Mouse (Mus musculus) heart, embryonic 10.5 days (tissue): Measurements from ENCODE around the gene Heatr1. TPM values are rescaled to one million over a fixed set of nuclear protein-coding genes. Genes with fewer than 3 reads are reported as not detected.
A peak's percentile ranks its signal among the peaks of the same experiment; 100 is the strongest.

Experiments used
- DNase-seq: peaks from one replicate; pipeline ENCODE4 v3.0.0-alpha.2; 2017; ENCODE audit warnings: low spot score
- H3K27ac ChIP-seq: fragments of 300-500 bp; sonication (generic); 2 replicates; pipeline ENCODE4 v1.5.1; 2016; ENCODE audit warnings: mild to moderate bottlenecking
- H3K27me3 ChIP-seq: fragments of 300-500 bp; sonication (generic); 2 replicates; pipeline ENCODE4 v1.6.1; 2016; ENCODE audit warnings: mild to moderate bottlenecking; ENCODE audit not compliant: poor library complexity, insufficient read depth, severe bottlenecking
- H3K36me3 ChIP-seq: fragments of 300-500 bp; sonication (generic); 2 replicates; pipeline ENCODE4 v1.6.1; 2016; ENCODE audit warnings: mild to moderate bottlenecking, moderate library complexity
- H3K4me1 ChIP-seq: fragments of 300-500 bp; sonication (generic); 2 replicates; pipeline ENCODE4 v1.6.1; 2016; ENCODE audit warnings: mild to moderate bottlenecking
- H3K4me3 ChIP-seq: fragments of 300-500 bp; sonication (generic); 2 replicates; pipeline ENCODE4 v1.5.1; 2016; ENCODE audit warnings: mild to moderate bottlenecking, moderate library complexity
- H3K9me3 ChIP-seq: fragments of 300-500 bp; sonication (generic); 2 replicates; pipeline ENCODE4 v1.6.1; 2016; ENCODE audit warnings: mild to moderate bottlenecking, moderate library complexity
- WGBS: fragments of 180-500 bp; shearing (Covaris S2); methylation state at CpG from one replicate; pipeline ENCODE4 v1.1.7; 2016; 5-methylcytosine and 5-hydroxymethylcytosine counted together
- polyA plus RNA-seq: library from polyadenylated mRNA; unstranded; fragments of >200 nt; fragmentation: Nextera tagmentation; extraction: Ambion mirVana; gene quantifications from 2 replicates; pipeline ENCODE4 v1.2.1, GENCODE M21; 2016

The Heatr1 gene
- 21.1 and 25.7 TPM in 2 replicates for polyA plus RNA-seq

DNA sequence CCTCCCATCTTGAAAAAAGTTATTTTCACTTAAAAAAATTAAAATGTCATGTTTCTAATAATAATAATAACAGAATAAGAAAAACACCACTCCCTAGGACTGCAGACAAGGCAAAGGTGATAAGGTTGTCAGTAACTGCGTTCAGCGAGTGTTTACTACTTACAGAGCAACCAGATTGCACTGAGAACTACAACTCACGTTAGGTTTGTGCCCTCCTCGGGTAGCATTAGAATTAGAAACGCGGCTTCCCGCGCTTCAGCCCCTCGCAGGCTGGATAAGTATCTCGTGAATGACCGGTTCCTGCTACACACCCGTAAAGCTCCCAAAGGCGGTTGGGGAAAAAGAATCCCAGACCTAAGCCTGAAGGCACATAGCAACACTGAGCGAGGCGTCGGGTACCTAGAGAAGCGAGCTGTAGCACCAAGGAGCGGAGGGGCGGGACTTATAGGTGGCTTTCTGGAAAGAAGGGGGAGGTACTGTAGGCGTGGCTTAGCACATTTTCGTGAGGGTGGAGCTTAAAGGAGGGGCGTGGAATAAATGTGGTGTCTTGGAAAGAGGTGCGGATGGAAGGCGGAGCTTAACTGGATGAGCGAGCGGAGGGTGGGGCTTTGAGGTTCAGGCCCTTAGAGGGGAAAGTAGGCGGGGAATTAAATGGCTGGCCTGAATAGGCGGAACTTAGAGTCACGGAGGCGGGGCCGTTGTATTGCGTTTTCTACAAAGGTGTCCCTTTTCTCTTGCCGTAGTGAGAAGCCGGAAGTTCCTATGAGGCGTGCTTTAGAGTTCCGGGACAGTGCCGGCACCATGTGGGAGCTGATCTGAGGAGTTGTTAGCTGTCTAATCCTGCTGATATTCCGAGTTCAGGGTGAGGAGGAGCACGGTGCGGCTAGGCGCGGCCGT lies at the start of gene Heatr1:
Heatr1 (plus strand) TSS at position 419 of the 897 bp plus-strand sequence.
- H3K4me3 ChIP-seq, result peak within 1 kb of the TSS; percentile 84
- peak within 1 kb of the TSS; percentile 81 for H3K27ac ChIP-seq
- WGBS, result under 1% methylated on average over 43 of the region's 43 CpGs
- H3K27me3 ChIP-seq, result 0 out of 2 replicates have a peak, but pooled peaks cover 5% of the 10 kb centered on the region
- H3K9me3 ChIP-seq, result no peaks in the 10 kb centered on the region
- DNase-seq, result peak; percentile 99
- peaks cover 6% of the 10 kb centered on the region; the same call in 1 of the 2 replicates for H3K4me1 ChIP-seq
- H3K36me3 ChIP-seq, result peaks cover 22% of the 10 kb centered on the region

DNA sequence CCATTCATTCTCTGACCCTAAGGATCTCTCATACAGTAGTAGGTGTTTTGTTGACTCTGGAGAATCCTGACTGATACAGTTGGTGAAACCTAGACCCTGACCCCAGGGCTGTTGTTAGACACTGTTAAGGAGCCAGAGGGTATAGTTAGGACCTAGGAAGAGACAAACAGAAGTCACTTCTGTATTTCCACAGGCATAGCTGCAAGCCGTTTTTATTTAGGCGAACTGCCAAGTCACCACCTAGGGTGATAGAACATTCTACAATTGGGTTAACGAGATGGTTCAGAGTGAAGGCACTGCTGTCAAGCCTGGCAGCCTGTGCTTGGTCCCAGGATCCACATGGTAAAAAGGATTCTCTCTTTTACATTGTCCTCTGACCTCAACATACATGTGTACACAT lies 48.0 kb upstream of the Heatr1 start:
- H3K4me1 ChIP-seq, result no peaks in the 10 kb centered on the region
- no peak overlapping the region for H3K27ac ChIP-seq
- WGBS, result 79% methylated on average over 3 of the region's 3 CpGs
- H3K27me3 ChIP-seq, result no peaks in the 10 kb centered on the region
- no peak overlapping the region for H3K4me3 ChIP-seq
- no peak for DNase-seq
- no peaks in the 10 kb centered on the region for H3K36me3 ChIP-seq
- H3K9me3 ChIP-seq, result no peaks in the 10 kb centered on the region

DNA sequence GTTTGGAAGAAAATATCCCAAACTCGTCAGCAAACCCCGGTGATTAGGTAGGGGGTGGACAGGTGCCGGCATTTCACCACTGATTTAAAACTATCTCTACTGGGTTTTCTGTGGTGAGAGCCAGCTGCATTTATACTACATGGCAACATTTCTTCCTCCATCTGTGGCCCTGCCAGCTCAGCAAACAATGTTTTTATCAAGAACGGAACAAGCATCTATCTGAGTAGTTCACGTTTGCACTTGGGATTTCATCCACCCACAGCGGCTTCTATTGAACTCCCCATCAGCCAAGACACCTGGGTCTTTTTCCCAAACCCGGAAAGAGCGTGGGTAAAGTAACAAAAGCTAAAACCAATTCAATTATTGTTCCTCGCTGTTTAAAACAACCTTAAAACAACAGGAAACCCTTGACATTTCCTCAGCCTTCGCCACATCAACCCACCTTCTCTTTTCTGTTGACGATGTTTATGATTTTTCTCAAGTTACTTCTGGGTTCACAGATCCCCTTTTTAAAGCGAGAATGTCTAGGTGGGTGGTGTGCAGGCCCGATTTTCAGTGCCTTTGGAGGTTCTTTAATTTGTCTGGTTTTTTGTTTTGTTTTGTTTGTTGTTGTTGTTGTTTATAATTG lies 45.5 kb upstream of the Heatr1 start:
- Histone ChIP-seq H3K4me1 (no peaks in the 10 kb centered on the region), H3K36me3 (no peaks in the 10 kb centered on the region), H3K27ac (no peak overlapping the region), H3K27me3 (no peaks in the 10 kb centered on the region), H3K4me3 (no peak overlapping the region), H3K9me3 (no peaks in the 10 kb centered on the region)
- 77% methylated on average over 13 of the region's 13 CpGs for WGBS
- DNase-seq, result no peak

DNA sequence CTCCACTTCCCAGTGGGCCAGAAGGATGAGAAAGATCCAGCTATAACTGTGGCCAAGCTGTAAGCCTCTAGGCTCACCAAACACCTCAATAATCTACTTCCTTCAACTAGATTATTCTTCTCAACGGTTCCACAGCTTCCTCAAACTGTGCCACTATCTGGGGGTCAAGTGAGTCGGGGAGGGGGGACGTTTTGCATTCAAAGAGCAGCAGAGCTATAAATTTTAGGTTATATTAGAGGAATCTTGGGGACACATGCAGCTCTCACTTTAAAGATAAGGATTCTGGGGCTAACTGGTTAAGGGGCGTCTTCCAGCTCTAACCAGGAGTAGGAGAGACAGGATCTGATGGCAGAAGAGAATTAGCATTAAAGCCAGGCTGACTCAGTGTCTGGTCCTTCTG lies 38.6 kb upstream of the Heatr1 start:
- no peak for DNase-seq
- Histone ChIP-seq H3K4me3 (no peak overlapping the region), H3K27ac (no peak overlapping the region), H3K4me1 (no peaks in the 10 kb centered on the region), H3K27me3 (no peaks in the 10 kb centered on the region), H3K9me3 (no peaks in the 10 kb centered on the region), H3K36me3 (no peaks in the 10 kb centered on the region)
- 55% methylated on average over 4 of the region's 4 CpGs for WGBS

DNA sequence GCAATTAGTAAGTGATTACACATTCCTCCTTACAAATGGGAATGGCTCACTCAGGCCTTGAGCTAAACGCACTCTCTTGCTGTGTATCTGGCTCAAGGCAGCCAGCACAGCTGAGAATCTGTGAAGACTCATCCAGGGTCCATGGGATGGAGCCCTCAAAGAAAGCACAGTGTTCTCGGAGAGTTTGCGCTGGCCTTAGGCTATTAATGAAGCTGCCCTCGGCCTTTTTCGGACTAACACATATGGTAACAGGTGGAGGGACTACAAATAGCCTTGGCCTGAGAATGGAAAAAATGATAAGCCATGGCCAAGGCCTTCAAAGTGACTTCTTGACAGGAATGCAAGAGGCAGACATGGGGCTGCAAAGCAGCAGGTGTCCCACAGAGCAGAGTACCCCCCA lies 37.3 kb upstream of the Heatr1 start:
- no peaks in the 10 kb centered on the region for H3K9me3 ChIP-seq
- H3K36me3 ChIP-seq, result no peaks in the 10 kb centered on the region
- H3K4me3 ChIP-seq, result no peak overlapping the region
- H3K27me3 ChIP-seq, result no peaks in the 10 kb centered on the region
- no peak overlapping the region for H3K27ac ChIP-seq
- WGBS, result 70% methylated on average over 5 of the region's 5 CpGs
- no peak for DNase-seq
- no peaks in the 10 kb centered on the region for H3K4me1 ChIP-seq

DNA sequence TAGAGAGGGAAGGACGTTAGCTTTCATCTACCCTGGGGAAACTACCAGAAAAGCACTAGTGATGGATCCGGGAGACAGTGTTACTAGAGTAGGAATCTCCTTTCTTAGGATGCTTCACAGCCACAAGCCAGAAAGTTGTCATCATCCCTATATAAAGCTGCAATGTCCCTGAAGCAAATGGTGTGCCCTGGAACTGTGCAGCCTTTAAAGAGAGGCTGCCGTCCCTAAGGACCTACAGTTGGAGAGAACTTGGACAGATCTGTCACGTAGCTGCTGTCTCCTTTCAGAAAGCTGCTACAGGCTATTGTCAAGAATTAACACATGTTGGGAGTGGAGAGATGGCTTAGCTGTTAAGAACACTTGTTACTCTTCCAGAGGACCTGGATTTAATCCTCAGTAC lies 33.3 kb upstream of the Heatr1 start:
- no peak overlapping the region for H3K27ac ChIP-seq
- 79% methylated on average over 4 of the region's 4 CpGs for WGBS
- no peaks in the 10 kb centered on the region for H3K4me1 ChIP-seq
- H3K4me3 ChIP-seq, result no peak overlapping the region
- no peaks in the 10 kb centered on the region for H3K27me3 ChIP-seq
- DNase-seq, result no peak
- no peaks in the 10 kb centered on the region for H3K9me3 ChIP-seq
- no peaks in the 10 kb centered on the region for H3K36me3 ChIP-seq

DNA sequence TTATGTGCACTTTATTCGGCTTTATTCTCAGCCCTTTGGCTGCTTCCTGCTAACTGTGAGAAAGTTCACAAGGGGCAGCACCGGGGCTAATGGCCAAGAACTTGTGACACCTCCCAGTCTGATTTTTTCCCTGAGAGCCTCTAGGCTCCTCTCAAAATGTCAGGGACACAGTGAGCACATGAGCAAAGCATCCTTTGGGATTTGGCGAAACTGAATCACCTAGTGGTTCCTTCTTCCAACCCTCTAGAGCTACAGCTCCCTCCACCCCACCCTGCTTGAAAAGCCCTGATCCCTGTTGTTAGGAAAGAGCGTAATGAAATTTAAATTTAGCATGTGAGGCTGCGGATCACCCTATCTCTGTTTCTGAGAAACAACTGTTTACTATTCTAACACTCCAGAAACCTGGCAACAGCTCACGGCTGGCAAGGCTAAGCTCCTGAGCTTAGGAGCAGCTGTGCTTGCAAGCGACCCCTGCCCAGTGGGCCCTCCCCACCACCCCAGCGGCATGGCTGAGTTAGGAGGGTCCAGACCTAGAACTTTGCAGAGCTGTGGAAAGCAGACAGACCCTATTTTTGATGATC lies 25.7 kb upstream of the Heatr1 start:
- WGBS, result 40% methylated on average over 8 of the region's 8 CpGs
- Histone ChIP-seq H3K9me3 (no peaks in the 10 kb centered on the region), H3K27ac (peak overlapping the region; percentile 78), H3K4me1 (peaks cover 20% of the 10 kb centered on the region), H3K36me3 (no peaks in the 10 kb centered on the region), H3K27me3 (no peaks in the 10 kb centered on the region), H3K4me3 (no peak overlapping the region)
- no peak for DNase-seq

DNA sequence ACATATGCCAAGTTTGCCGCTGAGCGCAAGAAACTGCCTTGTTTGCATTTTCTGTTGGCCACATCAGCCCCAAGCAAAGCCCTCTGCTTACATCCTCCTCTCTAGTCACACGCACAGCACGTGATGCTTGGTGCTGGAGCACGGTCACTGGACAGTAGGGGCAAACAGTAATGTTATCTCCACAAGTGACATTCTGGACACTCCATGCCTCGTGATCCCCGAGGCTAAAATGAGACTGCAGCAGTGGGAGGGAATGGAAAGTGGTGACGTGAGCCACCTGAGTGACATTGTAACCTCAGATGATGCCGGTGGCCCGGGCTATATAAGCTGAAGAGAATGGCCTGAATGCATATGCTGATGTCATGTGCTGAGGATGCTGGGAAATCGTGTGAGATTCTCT lies 24.9 kb upstream of the Heatr1 start:
- no peaks in the 10 kb centered on the region for H3K9me3 ChIP-seq
- peaks cover 20% of the 10 kb centered on the region for H3K4me1 ChIP-seq
- WGBS, result 62% methylated on average over 11 of the region's 11 CpGs
- H3K27me3 ChIP-seq, result no peaks in the 10 kb centered on the region
- peak overlapping the region; percentile 78; the same call in 1 of the 2 replicates for H3K27ac ChIP-seq
- H3K36me3 ChIP-seq, result no peaks in the 10 kb centered on the region
- H3K4me3 ChIP-seq, result no peak overlapping the region
- DNase-seq, result peak; percentile 84

DNA sequence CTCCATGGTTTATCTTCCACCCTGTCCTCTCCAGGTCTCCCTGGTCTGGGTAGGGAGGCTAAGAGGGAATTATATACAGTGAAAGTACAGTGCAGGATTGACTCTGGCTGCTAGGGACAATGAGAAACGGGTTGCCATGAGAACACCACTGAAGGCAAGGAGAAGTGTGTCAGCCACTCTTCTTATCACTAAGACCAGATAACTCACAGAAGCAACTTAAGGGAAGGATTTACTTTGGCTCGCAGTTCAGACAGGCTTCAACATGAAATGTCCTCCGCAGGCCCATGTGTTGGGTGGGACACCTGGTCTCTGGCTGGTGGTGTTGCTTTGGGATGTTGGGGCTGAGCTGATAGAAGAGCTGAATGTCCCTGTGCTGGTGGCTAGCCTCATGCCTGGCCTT lies 22.1 kb upstream of the Heatr1 start:
- 20% methylated on average over 3 of the region's 3 CpGs for WGBS
- peak overlapping the region; percentile 29; the same call in 1 of the 2 replicates for H3K27ac ChIP-seq

DNA sequence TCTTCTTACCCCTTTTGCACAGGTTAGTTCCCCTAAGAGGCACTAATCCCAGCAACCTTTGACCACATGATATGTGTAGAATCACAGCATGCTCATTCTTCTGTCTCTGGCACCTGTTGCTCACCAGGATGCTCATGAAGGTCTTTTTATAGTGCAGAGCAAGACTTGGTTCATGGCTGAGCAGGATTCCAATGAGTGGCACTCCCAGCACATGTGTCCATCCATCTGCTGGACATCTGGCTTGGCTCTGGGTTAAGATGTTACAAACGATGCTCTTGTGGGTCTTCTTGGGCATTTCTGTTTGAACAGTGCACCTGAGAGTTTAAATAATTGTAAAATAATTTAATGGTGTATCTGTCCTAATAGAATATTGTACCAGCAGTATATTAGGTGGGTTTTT lies 18.0 kb upstream of the Heatr1 start:
- Histone ChIP-seq H3K4me3 (no peak overlapping the region), H3K27me3 (no peaks in the 10 kb centered on the region), H3K36me3 (no peaks in the 10 kb centered on the region), H3K9me3 (no peaks in the 10 kb centered on the region), H3K27ac (no peak overlapping the region), H3K4me1 (peaks cover 10% of the 10 kb centered on the region)
- 57% methylated on average over 1 of the region's 1 CpGs for WGBS
- DNase-seq, result no peak

More for the DNA sequence above, 22.1 kb upstream of the Heatr1 start:
- Histone ChIP-seq H3K27me3 (no peaks in the 10 kb centered on the region), H3K9me3 (no peaks in the 10 kb centered on the region), H3K36me3 (no peaks in the 10 kb centered on the region), H3K4me3 (no peak overlapping the region), H3K4me1 (peaks cover 20% of the 10 kb centered on the region)
- DNase-seq, result no peak

DNA sequence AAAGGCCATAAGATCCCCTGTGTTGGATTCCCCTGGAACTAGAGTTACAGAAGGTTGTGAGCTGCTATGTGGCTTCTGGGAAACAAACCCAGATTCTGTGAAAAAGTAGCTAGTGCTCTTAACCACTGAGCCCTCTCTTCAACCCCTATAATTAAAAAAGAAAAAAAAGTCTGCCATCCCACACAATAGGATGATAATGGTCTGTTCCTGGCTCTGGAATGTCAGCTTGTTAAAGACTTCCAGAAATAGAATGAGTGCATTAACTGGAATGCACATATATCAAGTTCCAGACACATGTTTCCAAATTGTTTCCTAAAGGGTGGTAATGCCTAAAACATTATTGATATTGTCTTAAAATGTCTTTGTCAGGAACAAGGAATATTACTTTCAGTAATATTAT lies 10.0 kb upstream of the Heatr1 start:
- DNase-seq, result no peak
- Histone ChIP-seq H3K9me3 (no peaks in the 10 kb centered on the region), H3K27ac (peak overlapping the region; percentile 71; the same call in 1 of the 2 replicates), H3K4me3 (no peak overlapping the region), H3K36me3 (no peaks in the 10 kb centered on the region), H3K27me3 (no peaks in the 10 kb centered on the region), H3K4me1 (no peaks in the 10 kb centered on the region)

DNA sequence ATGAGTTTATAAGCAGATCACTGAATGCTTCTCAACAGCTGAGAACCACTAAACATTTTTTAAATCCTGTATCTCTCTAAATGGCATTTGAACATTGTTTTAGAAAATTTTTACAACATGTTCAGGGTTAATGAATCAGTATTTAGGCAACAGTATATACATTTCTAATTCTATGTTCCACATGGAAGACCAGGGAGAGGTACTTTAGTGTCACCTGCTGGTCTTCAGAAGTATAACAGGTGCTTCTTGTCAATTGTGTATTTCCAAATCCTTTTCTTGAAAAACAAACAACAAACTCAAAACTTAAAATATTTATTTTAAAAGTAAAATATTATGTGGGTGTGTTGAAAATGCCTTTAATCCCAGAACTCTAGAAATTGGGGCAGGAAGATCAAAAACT lies 8.5 kb upstream of the Heatr1 start:
- H3K36me3 ChIP-seq, result no peaks in the 10 kb centered on the region
- no peak overlapping the region for H3K27ac ChIP-seq
- H3K4me1 ChIP-seq, result no peaks in the 10 kb centered on the region
- no peaks in the 10 kb centered on the region for H3K27me3 ChIP-seq
- no peaks in the 10 kb centered on the region for H3K9me3 ChIP-seq
- H3K4me3 ChIP-seq, result no peak overlapping the region
- DNase-seq, result no peak

DNA sequence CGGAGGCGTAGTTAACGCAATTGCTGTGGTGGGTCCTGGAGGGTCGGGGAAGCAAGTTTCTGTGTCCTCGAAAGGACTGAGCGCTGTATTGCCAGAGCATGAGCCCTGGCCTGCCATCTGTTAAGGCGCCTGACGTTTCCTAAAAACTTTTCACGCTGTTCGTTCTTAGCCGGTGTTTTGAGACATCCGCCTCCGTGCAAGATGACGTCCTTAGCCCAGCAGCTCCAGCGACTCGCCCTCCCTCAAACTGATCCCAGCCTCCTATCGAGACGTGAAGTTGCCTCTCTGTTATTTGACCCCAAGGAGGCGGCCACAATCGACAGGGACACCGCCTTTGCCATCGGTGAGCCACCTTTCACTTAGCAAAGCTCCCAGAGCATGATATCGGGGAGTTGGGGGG lies 744 bp downstream of the Heatr1 start:
- no peak for DNase-seq
- WGBS, result under 1% methylated on average over 23 of the region's 23 CpGs
- Histone ChIP-seq H3K27me3 (0 out of 2 replicates have a peak, but pooled peaks cover 5% of the 10 kb centered on the region), H3K27ac (peak overlapping the region; percentile 78), H3K9me3 (no peaks in the 10 kb centered on the region), H3K4me1 (peaks cover 6% of the 10 kb centered on the region; the same call in 1 of the 2 replicates), H3K4me3 (peak overlapping the region; percentile 84), H3K36me3 (peaks cover 28% of the 10 kb centered on the region)
